Mouse (Mus musculus) bone marrow, adult 2 months (tissue): ENCODE results near the gene Hoxc9. TPM values are rescaled to one million over a fixed set of nuclear protein-coding genes. Genes with fewer than 3 reads are reported as not detected.

Experiments used
- H3K27ac ChIP-seq: fragments of 200-500 bp; 2 replicates; pipeline ENCODE4 v1.5.1; 2012; ENCODE audit warnings: low read depth, mild to moderate bottlenecking, control low read depth, inconsistent platforms, low read length; ENCODE audit not compliant: control insufficient read depth, poor library complexity, insufficient read depth
- H3K4me1 ChIP-seq: fragments of 200-500 bp; 2 replicates; pipeline ENCODE4 v1.6.1; 2011; ENCODE audit warnings: low read length; ENCODE audit not compliant: control insufficient read depth, insufficient read depth
- H3K4me3 ChIP-seq: fragments of 200-500 bp; replicated peaks from 2 replicates; pipeline ENCODE3; 2011; ENCODE audit warnings: mild to moderate bottlenecking, low read depth, low read length, control low read depth; ENCODE audit not compliant: control insufficient read depth
- CTCF ChIP-seq: fragments of 200-500 bp; IDR thresholded peaks from 2 replicates; pipeline ENCODE4 v1.5.1; 2011; ENCODE audit warnings: low read length, control low read depth; ENCODE audit not compliant: control insufficient read depth, insufficient read depth
- POLR2A ChIP-seq: fragments of 200-500 bp; IDR thresholded peaks from 2 replicates; pipeline ENCODE4 v1.6.1; 2011; ENCODE audit warnings: low read depth, mild to moderate bottlenecking, control low read depth, low read length, borderline replicate concordance; ENCODE audit not compliant: control insufficient read depth
- WGBS: fragments of 180-500 bp; shearing (Covaris S2); methylation state at CpG from one replicate; pipeline ENCODE4 v1.1.7; 2018; 5-methylcytosine and 5-hydroxymethylcytosine counted together
- polyA plus RNA-seq: library from polyadenylated mRNA; stranded (reverse); fragments of >200 nt; gene quantifications from 2 replicates; pipeline ENCODE4 v1.2.4, GENCODE M21; 2011; ENCODE audit warnings: low replicate concordance; ENCODE audit not compliant: missing spikeins, insufficient read depth, insufficient read length

Gene Hoxc9
- polyA plus RNA-seq, 1 experiment, result not detected

DNA sequence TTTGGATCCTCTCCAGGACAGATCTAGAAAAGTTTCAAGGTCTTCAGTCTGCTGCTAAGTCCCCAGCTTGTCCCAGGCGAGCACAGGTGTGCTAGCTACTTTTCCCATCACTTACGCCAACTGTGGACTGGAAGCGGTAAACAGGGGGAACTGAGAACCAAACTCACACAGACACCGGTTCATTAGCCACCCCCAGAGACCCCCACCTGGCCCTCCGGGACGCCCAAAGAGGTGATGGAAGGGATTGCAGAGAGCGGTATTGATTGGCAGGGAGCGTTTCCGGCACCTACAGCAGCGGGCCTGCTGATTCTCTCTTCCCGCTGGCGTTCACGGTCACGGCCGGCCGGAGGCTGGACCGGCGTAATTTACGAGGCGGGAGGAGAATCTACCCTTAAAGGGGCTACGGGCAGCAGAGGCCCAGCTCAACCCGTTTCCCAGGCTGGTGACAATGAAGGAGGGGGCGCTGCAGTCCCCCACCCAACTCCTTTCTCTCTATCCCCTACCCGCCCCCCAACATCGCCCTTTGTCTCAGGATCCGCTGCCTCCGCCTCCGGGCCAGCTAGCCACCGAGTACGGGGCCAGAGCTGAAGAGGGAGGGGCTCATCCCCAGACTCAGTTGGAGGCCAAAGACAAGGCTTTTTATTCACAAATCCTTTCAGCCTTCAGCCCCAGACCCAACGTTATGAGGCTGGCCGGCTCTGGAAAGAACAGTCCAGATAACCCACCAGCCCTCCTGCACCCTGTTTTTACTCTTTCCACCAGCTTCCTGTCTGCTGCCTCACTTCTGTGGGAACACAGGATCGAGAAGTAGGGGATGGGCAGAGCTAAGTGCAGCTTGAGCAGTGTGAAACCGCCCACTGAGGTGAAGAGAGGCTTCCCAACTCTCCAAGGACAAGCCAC, 36.7 kb upstream of the Hoxc9 start:
- Histone ChIP-seq H3K4me3 (no peak overlapping the region), H3K4me1 (no peaks in the 10 kb centered on the region), H3K27ac (no peak overlapping the region; the same call in 1 of the 2 replicates)
- 6% methylated on average over 34 of the region's 34 CpGs for WGBS
- TF ChIP-seq POLR2A (no peak), CTCF (no peak)

- no peaks in the 10 kb centered on the region for H3K4me1 ChIP-seq
- H3K4me3 ChIP-seq, result no peak overlapping the region
- TF ChIP-seq CTCF (no peak), POLR2A (no peak)
- no peak overlapping the region; the same call in 1 of the 2 replicates for H3K27ac ChIP-seq
- 4% methylated on average over 51 of the region's 53 CpGs for WGBS
Measured at GRCm38 (mm10) chr15:102942739-102943467, 33.3 kb upstream of the Hoxc9 start.

GRCm38 (mm10) chr15:102943468-102943813, 32.8 kb upstream of the Hoxc9 start:
- WGBS, result 8% methylated on average over 5 of the region's 5 CpGs
- no peak for TF ChIP-seq CTCF
- no peak for TF ChIP-seq POLR2A
- Histone ChIP-seq H3K4me3 (no peak overlapping the region), H3K27ac (no peak overlapping the region), H3K4me1 (no peaks in the 10 kb centered on the region)

DNA sequence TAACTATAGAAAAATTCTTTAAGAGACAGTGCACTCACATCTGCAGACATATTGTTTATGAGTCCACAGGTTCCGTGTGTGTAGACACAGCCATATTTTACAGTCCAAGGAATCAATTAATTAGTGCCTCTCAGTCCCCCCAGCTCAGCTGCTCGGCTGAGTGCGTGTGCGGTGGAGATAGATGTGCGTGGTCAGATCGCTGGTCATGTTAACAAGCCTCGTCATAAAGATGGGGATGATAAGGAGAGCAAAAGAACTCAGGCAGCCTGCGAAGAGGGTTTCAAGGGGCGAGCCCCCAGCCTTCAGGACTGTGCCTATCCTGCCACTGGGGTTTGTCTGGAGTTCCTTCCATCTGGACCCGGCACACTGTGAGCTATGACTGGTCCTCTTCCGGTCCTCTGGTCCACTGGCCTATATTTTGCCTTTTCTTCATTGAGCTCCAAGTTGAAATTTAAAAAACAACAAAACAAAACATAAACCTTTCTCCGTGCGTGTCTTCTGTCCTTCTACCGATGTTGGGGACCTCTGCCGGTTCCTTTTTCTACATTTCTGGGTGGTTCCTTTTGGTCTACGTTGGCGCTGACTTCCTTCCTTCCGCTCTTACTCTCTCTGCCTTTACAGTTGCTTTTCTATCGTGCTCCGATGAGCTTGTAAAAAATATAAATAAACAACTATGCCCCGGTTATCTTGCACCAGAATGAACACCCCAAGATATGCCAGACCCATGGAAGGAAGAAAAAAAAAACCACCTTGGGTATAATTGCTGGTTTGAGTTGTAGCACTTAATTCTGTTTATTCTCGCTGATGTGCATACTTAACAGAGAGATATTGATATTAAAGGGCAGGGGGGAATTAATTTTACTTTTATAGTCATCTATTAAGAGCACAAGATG, 30.8 kb upstream of the Hoxc9 start:
- TF ChIP-seq POLR2A (no peak), CTCF (no peak)
- no peak overlapping the region for H3K27ac ChIP-seq
- WGBS, result 7% methylated on average over 22 of the region's 22 CpGs
- H3K4me3 ChIP-seq, result no peak overlapping the region
- no peaks in the 10 kb centered on the region for H3K4me1 ChIP-seq

DNA sequence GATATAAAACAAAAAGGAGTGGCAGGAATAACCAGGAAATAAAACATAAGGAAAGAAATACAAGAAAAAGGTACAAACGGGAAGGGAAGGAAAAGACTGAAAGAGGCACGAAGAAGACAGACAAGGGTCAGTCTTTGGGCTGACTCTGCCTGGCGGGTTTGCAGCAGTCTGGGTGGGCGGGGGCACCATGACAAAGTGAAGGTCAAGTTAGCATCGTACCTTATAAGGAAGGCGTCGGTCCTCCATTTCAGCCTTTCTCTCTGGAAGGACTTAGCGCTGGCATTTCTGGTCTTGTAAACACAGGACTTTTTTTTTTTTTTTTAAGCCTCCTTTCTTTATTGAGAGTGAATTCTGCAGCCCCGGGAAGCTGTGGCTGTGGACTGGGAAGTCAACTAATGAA, 29.0 kb upstream of the Hoxc9 start:
- TF ChIP-seq CTCF (no peak), POLR2A (no peak)
- 10% methylated on average over 9 of the region's 9 CpGs for WGBS
- Histone ChIP-seq H3K4me3 (no peak overlapping the region), H3K4me1 (no peaks in the 10 kb centered on the region), H3K27ac (no peak overlapping the region)

DNA sequence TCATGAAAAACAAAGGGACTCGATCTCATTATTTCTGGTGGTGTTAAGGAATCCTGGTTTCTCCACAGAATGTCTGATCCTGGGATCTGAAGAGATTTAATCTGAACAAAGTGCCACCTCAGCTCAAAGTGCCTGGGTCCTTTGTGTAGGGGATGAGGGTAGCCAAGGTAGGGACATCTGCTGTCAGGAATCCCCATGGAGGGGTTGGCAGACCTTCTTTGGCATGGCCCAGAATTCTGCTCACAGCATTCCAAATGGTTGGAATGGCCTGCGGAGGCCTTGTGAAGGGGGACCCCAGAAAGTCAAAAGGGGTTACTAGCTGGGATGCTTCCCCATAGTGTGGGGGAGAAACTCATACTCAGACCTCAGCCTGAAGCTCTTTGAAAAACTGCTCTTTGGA, 27.4 kb upstream of the Hoxc9 start:
- WGBS, result 7% methylated on average over 2 of the region's 2 CpGs
- Histone ChIP-seq H3K27ac (no peak overlapping the region), H3K4me3 (no peak overlapping the region), H3K4me1 (no peaks in the 10 kb centered on the region)
- TF ChIP-seq CTCF, result no peak
- no peak for TF ChIP-seq POLR2A

DNA sequence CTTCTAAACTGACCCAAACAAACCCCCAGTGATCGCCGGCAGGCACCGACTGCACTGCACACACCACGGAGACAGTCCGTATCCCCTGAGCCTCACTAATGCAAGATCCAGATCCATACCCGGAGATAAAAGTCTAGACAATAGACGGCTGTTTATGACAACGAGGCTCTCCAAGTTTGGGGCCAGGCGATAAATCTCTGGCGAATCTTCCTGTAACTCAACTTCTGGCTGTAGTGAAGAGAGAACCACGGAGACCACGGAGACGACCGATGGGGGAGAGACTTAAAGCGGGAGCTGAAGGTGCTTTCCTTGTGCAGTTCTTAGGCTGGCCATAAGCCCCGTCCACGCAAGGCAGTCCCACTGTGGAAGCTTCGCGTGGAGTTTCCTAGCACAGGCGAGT, 26.5 kb upstream of the Hoxc9 start:
- no peak for TF ChIP-seq POLR2A
- TF ChIP-seq CTCF, result no peak
- Histone ChIP-seq H3K4me1 (no peaks in the 10 kb centered on the region), H3K4me3 (no peak overlapping the region), H3K27ac (no peak overlapping the region)
- 5% methylated on average over 20 of the region's 20 CpGs for WGBS
